Mouse (Mus musculus): ENCODE data around the gene Rgs8.

DNA sequence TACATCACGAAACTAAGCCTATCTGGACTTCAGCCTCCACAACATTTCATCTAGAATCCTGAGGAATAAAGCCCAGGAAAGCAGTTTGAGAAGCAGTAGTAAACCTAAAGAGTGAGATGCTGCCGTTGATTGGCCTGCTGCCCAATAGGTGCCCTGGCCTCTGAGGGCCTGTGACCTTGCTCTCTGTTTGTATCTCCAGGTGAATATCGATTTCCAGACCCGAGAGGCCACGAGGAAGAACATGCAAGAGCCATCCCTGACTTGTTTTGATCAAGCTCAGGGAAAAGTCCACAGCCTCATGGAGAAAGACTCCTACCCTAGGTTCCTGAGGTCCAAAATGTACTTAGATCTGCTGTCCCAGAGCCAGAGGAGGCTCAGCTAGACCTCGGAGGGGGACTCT lies 39.7 kb downstream of the Rgs8 start:
- no peak for TF ChIP-seq MYC (IDR thresholded peaks at IDR 0.05; ENCODE audit: low read depth, low read length)
- no peak for TF ChIP-seq EP300 (IDR thresholded peaks at IDR 0.05; ENCODE audit: low read length)
- TF ChIP-seq POLR2A (IDR thresholded peaks at IDR 0.05; ENCODE audit: low read depth, low read length): no peak
- TF ChIP-seq CTCF (conservative IDR thresholded peaks at IDR 0.05 in 1 of 2, IDR thresholded peaks at IDR 0.05 in 1 of 2; ENCODE audit: low read depth in 2 of 2, low read length in 2 of 2): no peak
